Mouse (Mus musculus) liver, postnatal 0 days (tissue): ENCODE results near the gene Otogl.

Source experiments
- CTCF ChIP-seq: sonication (generic); IDR thresholded peaks from 2 replicates; pipeline ENCODE4 v1.5.1; 2016; ENCODE audit warnings: antibody characterized with exemption, low read depth
- EP300 ChIP-seq: IDR thresholded peaks from 2 replicates; pipeline ENCODE4 v1.6.1; 2016; ENCODE audit warnings: antibody characterized with exemption, low read depth, mild to moderate bottlenecking

- TF ChIP-seq EP300: no peak
- TF ChIP-seq CTCF: no peak
These were observed 43.0 kb downstream of the Otogl start for GRCm38 (mm10) chr10:107868904-107869303.
